Mouse (Mus musculus) stomach, postnatal 0 days (tissue): Measurements from ENCODE around the gene Ogn.

ENCODE experiments used
- CTCF ChIP-seq: IDR thresholded peaks from 2 replicates; pipeline ENCODE4 v1.5.1; 2016; ENCODE audit warnings: antibody characterized with exemption, low read depth, mild to moderate bottlenecking, moderate library complexity
- EP300 ChIP-seq: optimal IDR thresholded peaks from 2 replicates; pipeline ENCODE3; 2016; ENCODE audit warnings: antibody characterized with exemption

DNA sequence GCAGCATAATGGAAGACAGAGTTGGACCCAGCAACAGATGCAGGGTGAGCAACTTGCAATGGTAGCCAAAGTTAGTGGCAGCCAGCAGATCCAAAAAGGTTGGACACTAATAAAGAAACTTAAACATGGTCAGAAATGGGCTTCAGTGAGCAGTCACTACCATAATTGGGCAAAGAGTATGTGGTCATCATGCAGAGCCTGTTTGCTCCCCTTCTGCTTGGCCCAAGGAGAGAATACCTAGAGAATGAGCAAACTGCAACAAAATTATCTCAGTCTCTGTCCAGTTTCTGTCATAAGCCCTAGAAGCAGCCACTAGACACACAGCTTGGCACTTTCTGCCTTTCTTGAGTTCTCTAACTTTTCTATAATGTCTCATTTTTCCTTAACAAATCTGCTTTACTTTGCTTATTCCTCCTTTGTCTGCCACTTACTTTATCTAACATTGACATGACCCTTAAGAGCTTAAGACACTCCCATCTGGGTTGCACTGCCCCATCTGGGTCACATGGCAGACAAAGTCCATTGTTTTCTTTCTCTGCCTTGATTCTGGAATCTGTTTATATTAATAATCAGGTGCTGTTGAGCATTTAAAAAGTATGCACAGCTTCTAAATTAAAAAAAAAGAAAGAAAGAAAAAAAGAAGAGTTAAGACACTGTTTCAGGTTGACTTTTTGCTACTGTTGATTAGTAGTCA is 36.0 kb downstream of the Ogn start:
- TF ChIP-seq CTCF = no peak
- TF ChIP-seq EP300 = no peak
